Mouse (Mus musculus) spleen, adult 10 weeks (tissue): ENCODE results near the gene Csf2rb. TPM values are rescaled to one million over a fixed set of nuclear protein-coding genes. Genes with fewer than 3 reads are reported as not detected.

Source experiments
- polyA plus RNA-seq: library from polyadenylated mRNA; stranded (reverse); fragments of 350-450 nt; fragmentation: Illumina TruSeq; extraction: RNeasy Lipid Tissue Mini Kit (QIAGEN cat#74804); gene quantifications from one replicate; pipeline ENCODE4 v1.2.3, GENCODE M21; 2015; ENCODE audit warnings: low replicate concordance; ENCODE audit not compliant: insufficient read depth

Gene Csf2rb
- 60.7 TPM for polyA plus RNA-seq

DNA sequence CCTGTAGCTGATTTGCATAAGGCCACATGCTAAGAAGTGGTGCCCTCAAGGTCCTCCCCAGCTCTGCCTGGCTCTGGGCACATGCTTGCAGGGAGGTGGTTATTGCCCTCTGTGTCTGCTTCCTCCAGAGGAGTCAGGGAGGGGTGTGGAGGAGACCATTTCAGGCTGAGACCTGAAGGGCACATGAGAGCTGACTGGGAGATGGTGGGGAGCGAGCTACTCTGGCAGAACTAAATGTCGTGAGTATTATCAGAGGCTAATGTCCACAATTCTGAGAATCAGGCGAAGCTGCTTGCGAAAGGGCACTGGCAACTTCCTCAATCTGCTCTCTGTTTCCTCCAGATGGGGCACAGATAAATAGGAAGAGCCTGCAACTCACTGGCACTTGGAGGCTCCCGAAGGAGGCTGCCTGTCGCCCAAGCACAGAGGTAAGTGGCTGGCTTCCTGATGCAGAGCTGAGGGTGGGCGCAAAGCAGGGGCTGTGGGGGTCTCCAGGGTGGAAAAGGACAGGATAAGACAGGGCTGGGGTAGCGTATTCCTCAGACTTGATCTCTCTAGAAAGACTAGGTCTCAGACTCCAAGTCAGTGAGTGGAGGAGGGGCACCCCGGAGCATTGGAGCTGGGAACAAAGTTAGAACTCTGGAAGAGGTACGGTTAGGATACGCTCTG lies at the start of gene Csf2rb:
Gene Csf2rb, plus strand, starts transcription at position 82 of the 669 bp plus-strand sequence.

DNA sequence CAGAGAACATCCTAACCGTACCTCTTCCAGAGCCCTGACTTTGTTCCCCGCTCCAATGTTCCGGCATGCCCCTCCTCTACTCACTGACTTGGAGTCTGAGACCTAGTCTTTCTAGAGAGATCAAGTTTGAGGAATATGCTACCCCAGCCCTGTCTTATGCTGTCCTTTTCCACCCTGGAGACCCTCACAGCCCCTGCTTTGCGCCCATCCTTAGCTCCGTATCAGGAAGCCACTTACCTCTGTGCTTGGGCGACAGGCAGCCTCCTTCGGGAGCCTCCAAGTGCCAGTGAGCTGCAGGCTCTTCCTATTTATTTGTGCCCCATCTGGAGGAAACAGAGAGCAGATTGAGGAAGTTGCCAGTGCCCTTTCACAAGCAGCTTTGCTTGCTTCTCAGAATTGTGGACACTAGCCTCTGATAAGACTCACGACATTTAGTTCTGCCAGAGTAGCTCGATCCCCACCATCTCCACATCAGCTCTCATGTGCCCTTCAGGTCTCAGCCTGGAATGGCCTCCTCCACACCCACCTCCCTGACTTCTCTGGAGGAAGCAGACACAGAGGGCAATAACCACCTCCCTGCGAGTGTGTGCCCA lies 20.1 kb upstream of the Csf2rb start, which contains the start of gene Csf2rb2:
Gene Csf2rb2, minus strand, starts transcription at position 381 of the 593 bp plus-strand sequence.

DNA sequence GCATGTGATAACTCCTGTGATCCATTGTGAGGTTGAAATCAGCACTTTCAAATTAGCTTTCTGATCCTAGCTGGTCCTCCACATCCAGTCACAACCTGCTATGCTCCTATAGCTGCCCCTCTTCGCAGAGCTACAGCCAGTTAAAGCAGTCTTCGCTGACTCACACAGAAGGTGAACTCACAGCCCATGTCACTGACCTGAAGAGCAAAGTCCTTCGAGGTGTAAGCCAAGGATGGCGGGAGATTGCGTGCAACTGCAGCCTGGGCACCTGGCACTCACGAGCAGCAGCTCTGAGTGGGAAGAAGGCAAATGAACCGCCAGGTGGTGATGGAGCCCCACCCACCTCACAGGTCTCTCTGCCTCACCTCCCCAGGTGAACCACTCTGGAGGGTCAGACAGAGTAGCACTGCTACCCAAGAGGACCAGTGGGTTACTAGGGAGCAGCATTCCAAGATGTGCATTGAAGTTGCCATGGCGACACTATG lies 70.0 kb downstream of the Csf2rb start, which contains the start of gene Tex33:
Gene Tex33, minus strand, starts transcription at position 435 of the 485 bp plus-strand sequence.

Other genes starting within 250 kb of the Csf2rb start
- gene Cacng2, start 205.7 kb upstream of the Csf2rb start, polyA plus RNA-seq, result not detected
- 28.0 TPM for gene Ift27, start 151.6 kb upstream of the Csf2rb start, polyA plus RNA-seq
- not detected for gene Pvalb, start 119.4 kb upstream of the Csf2rb start, polyA plus RNA-seq
- 134 TPM for gene Ncf4, start 81.0 kb upstream of the Csf2rb start, polyA plus RNA-seq
- gene Csf2rb2, start 20.0 kb upstream of the Csf2rb start, polyA plus RNA-seq, result 27.5 TPM
- gene Tex33, start 70.2 kb downstream of the Csf2rb start, polyA plus RNA-seq, result not detected
- 3.3 TPM for gene Tst, start 80.2 kb downstream of the Csf2rb start, polyA plus RNA-seq
- 8.1 TPM for gene Mpst, start 80.7 kb downstream of the Csf2rb start, polyA plus RNA-seq
- gene Kctd17, start 102.8 kb downstream of the Csf2rb start, polyA plus RNA-seq, result 10.1 TPM
- gene Tmprss6, start 142.9 kb downstream of the Csf2rb start, polyA plus RNA-seq, result not detected
- 38.7 TPM for gene Il2rb, start 169.5 kb downstream of the Csf2rb start, polyA plus RNA-seq
- 8.9 TPM for gene C1qtnf6, start 205.7 kb downstream of the Csf2rb start, polyA plus RNA-seq
- not detected for gene Sstr3, start 218.9 kb downstream of the Csf2rb start, polyA plus RNA-seq
- gene Rac2, start 247.0 kb downstream of the Csf2rb start, polyA plus RNA-seq, result 232 TPM